Mouse (Mus musculus): ENCODE measurements around the gene Pzp. TPM values are rescaled to one million over a fixed set of nuclear protein-coding genes. Genes with fewer than 3 reads are reported as not detected.

Gene Pzp
- not detected in 2 replicates for polyA plus RNA-seq (2014; fragmentation: Nextera tagmentation; extraction: Ambion mirVana)

- whole genome bisulfite sequencing: 92% methylated on average over 4 of the region's 4 CpGs
- no peaks in the 10 kb centered on the region for H3K9me3 ChIP-seq (ENCODE audit: control insufficient read depth, low read length)
- H3K27me3 ChIP-seq (ENCODE audit: control insufficient read depth, insufficient read depth, low read length): no peaks in the 10 kb centered on the region
- no peak within 1 kb of the TSS for H3K27ac ChIP-seq (ENCODE audit: low read depth, low read length)
- no peaks in the 10 kb centered on the region for H3K36me3 ChIP-seq (ENCODE audit: control insufficient read depth, insufficient read depth, low read length)
- no peak within 1 kb of the TSS for H3K4me2 ChIP-seq (ENCODE audit: low read depth)
- H3K9ac ChIP-seq (ENCODE audit: low read length): no peak within 1 kb of the TSS
- H3K4me1 ChIP-seq (ENCODE audit: control insufficient read depth, insufficient read depth, low read length): no peaks in the 10 kb centered on the region
- ATAC-seq (ENCODE audit: insufficient read depth, low FRiP score, low TSS enrichment) (no peak), DNase-seq (ENCODE audit: low spot score) (no peak)
- H3K4me3 ChIP-seq (ENCODE audit: low read depth, low read length): no peak within 1 kb of the TSS
Measured at GRCm38 (mm10) chr6:128526601-128527000, at the start of gene Pzp. Gene Pzp, minus strand, starts transcription at chr6:128526720.

GRCm38 (mm10) chr6:128566589-128566988 lies 40.1 kb upstream of the Pzp start:
- H3K36me3 ChIP-seq (ENCODE audit: control insufficient read depth, insufficient read depth, low read length): no peaks in the 10 kb centered on the region
- no peaks in the 10 kb centered on the region for H3K9me3 ChIP-seq (ENCODE audit: control insufficient read depth, low read length)
- H3K4me3 ChIP-seq (ENCODE audit: low read depth, low read length): no peak overlapping the region
- H3K4me1 ChIP-seq (ENCODE audit: control insufficient read depth, insufficient read depth, low read length): no peaks in the 10 kb centered on the region
- H3K27me3 ChIP-seq (ENCODE audit: control insufficient read depth, insufficient read depth, low read length): no peaks in the 10 kb centered on the region
- no peak overlapping the region for H3K27ac ChIP-seq (ENCODE audit: low read depth, low read length)
- H3K9ac ChIP-seq (ENCODE audit: low read length): no peak overlapping the region
- DNase-seq (ENCODE audit: low spot score): no peak
- WGBS: 88% methylated on average over 11 of the region's 11 CpGs
- no peak for ATAC-seq (ENCODE audit: insufficient read depth, low FRiP score, low TSS enrichment)
- H3K4me2 ChIP-seq (ENCODE audit: low read depth): no peak overlapping the region

GRCm38 (mm10) chr6:128554049-128554448 lies 27.5 kb upstream of the Pzp start:
- no peak for ATAC-seq (ENCODE audit: insufficient read depth, low FRiP score, low TSS enrichment)
- DNase-seq (ENCODE audit: low spot score): no peak
- no peaks in the 10 kb centered on the region for H3K4me1 ChIP-seq (ENCODE audit: control insufficient read depth, insufficient read depth, low read length)
- no peak overlapping the region for H3K4me3 ChIP-seq (ENCODE audit: low read depth, low read length)
- no peak overlapping the region for H3K4me2 ChIP-seq (ENCODE audit: low read depth)
- no peak overlapping the region for H3K27ac ChIP-seq (ENCODE audit: low read depth, low read length)
- H3K9me3 ChIP-seq (ENCODE audit: control insufficient read depth, low read length): no peaks in the 10 kb centered on the region
- no peak overlapping the region for H3K9ac ChIP-seq (ENCODE audit: low read length)
- H3K27me3 ChIP-seq (ENCODE audit: control insufficient read depth, insufficient read depth, low read length): no peaks in the 10 kb centered on the region
- H3K36me3 ChIP-seq (ENCODE audit: control insufficient read depth, insufficient read depth, low read length): no peaks in the 10 kb centered on the region
- 90% methylated on average over 7 of the region's 7 CpGs for WGBS

GRCm38 (mm10) chr6:128549463-128550452 lies 23.2 kb upstream of the Pzp start:
- no peak overlapping the region for H3K27ac ChIP-seq (ENCODE audit: low read depth, low read length)
- H3K9me3 ChIP-seq (ENCODE audit: control insufficient read depth, low read length): no peaks in the 10 kb centered on the region
- no peak overlapping the region for H3K4me3 ChIP-seq (ENCODE audit: low read depth, low read length)
- no peak overlapping the region for H3K9ac ChIP-seq (ENCODE audit: low read length)
- DNase-seq (ENCODE audit: low spot score) (no peak), ATAC-seq (ENCODE audit: insufficient read depth, low FRiP score, low TSS enrichment) (no peak)
- H3K4me1 ChIP-seq (ENCODE audit: control insufficient read depth, insufficient read depth, low read length): no peaks in the 10 kb centered on the region
- WGBS: 84% methylated on average over 15 of the region's 15 CpGs
- no peak overlapping the region for H3K4me2 ChIP-seq (ENCODE audit: low read depth)
- no peaks in the 10 kb centered on the region for H3K36me3 ChIP-seq (ENCODE audit: control insufficient read depth, insufficient read depth, low read length)
- H3K27me3 ChIP-seq (ENCODE audit: control insufficient read depth, insufficient read depth, low read length): no peaks in the 10 kb centered on the region

GRCm38 (mm10) chr6:128548532-128548931 lies 22.0 kb upstream of the Pzp start:
- Histone ChIP-seq H3K27me3 (ENCODE audit: control insufficient read depth, insufficient read depth, low read length) (no peaks in the 10 kb centered on the region), H3K4me2 (ENCODE audit: low read depth) (no peak overlapping the region), H3K9ac (ENCODE audit: low read length) (no peak overlapping the region), H3K4me1 (ENCODE audit: control insufficient read depth, insufficient read depth, low read length) (no peaks in the 10 kb centered on the region), H3K4me3 (ENCODE audit: low read depth, low read length) (no peak overlapping the region), H3K9me3 (ENCODE audit: control insufficient read depth, low read length) (no peaks in the 10 kb centered on the region), H3K27ac (ENCODE audit: low read depth, low read length) (no peak overlapping the region), H3K36me3 (ENCODE audit: control insufficient read depth, insufficient read depth, low read length) (no peaks in the 10 kb centered on the region)
- WGBS: 94% methylated on average over 10 of the region's 10 CpGs
- no peak for ATAC-seq (ENCODE audit: insufficient read depth, low FRiP score, low TSS enrichment)
- no peak for DNase-seq (ENCODE audit: low spot score)

GRCm38 (mm10) chr6:128545402-128545801 lies 18.9 kb upstream of the Pzp start:
- no peaks in the 10 kb centered on the region for H3K27me3 ChIP-seq (ENCODE audit: control insufficient read depth, insufficient read depth, low read length)
- no peaks in the 10 kb centered on the region for H3K36me3 ChIP-seq (ENCODE audit: control insufficient read depth, insufficient read depth, low read length)
- no peak overlapping the region for H3K4me3 ChIP-seq (ENCODE audit: low read depth, low read length)
- H3K27ac ChIP-seq (ENCODE audit: low read depth, low read length): no peak overlapping the region
- H3K4me2 ChIP-seq (ENCODE audit: low read depth): no peak overlapping the region
- no peak overlapping the region for H3K9ac ChIP-seq (ENCODE audit: low read length)
- 85% methylated on average over 4 of the region's 4 CpGs for WGBS
- DNase-seq (ENCODE audit: low spot score) (no peak), ATAC-seq (ENCODE audit: insufficient read depth, low FRiP score, low TSS enrichment) (no peak)
- no peaks in the 10 kb centered on the region for H3K9me3 ChIP-seq (ENCODE audit: control insufficient read depth, low read length)
- no peaks in the 10 kb centered on the region for H3K4me1 ChIP-seq (ENCODE audit: control insufficient read depth, insufficient read depth, low read length)

GRCm38 (mm10) chr6:128543226-128543625 lies 16.7 kb upstream of the Pzp start:
- Histone ChIP-seq H3K9me3 (ENCODE audit: control insufficient read depth, low read length) (no peaks in the 10 kb centered on the region), H3K27me3 (ENCODE audit: control insufficient read depth, insufficient read depth, low read length) (no peaks in the 10 kb centered on the region), H3K36me3 (ENCODE audit: control insufficient read depth, insufficient read depth, low read length) (no peaks in the 10 kb centered on the region), H3K4me2 (ENCODE audit: low read depth) (no peak overlapping the region), H3K9ac (ENCODE audit: low read length) (no peak overlapping the region), H3K4me1 (ENCODE audit: control insufficient read depth, insufficient read depth, low read length) (no peaks in the 10 kb centered on the region), H3K27ac (ENCODE audit: low read depth, low read length) (no peak overlapping the region), H3K4me3 (ENCODE audit: low read depth, low read length) (no peak overlapping the region)
- no peak for ATAC-seq (ENCODE audit: insufficient read depth, low FRiP score, low TSS enrichment)
- 75% methylated on average over 13 of the region's 13 CpGs for WGBS
- no peak for DNase-seq (ENCODE audit: low spot score)

- WGBS: 90% methylated on average over 2 of the region's 2 CpGs
- Histone ChIP-seq H3K27ac (ENCODE audit: low read depth, low read length) (no peak overlapping the region), H3K4me3 (ENCODE audit: low read depth, low read length) (no peak overlapping the region), H3K36me3 (ENCODE audit: control insufficient read depth, insufficient read depth, low read length) (no peaks in the 10 kb centered on the region), H3K4me1 (ENCODE audit: control insufficient read depth, insufficient read depth, low read length) (no peaks in the 10 kb centered on the region), H3K9ac (ENCODE audit: low read length) (no peak overlapping the region), H3K4me2 (ENCODE audit: low read depth) (no peak overlapping the region), H3K9me3 (ENCODE audit: control insufficient read depth, low read length) (no peaks in the 10 kb centered on the region), H3K27me3 (ENCODE audit: control insufficient read depth, insufficient read depth, low read length) (no peaks in the 10 kb centered on the region)
- DNase-seq (ENCODE audit: low spot score) (no peak), ATAC-seq (ENCODE audit: insufficient read depth, low FRiP score, low TSS enrichment) (no peak)
Measured at GRCm38 (mm10) chr6:128535250-128535649, 8.7 kb upstream of the Pzp start.

- DNase-seq (ENCODE audit: low spot score) (no peak), ATAC-seq (ENCODE audit: insufficient read depth, low FRiP score, low TSS enrichment) (no peak)
- H3K36me3 ChIP-seq (ENCODE audit: control insufficient read depth, insufficient read depth, low read length): no peaks in the 10 kb centered on the region
- no peak overlapping the region for H3K9ac ChIP-seq (ENCODE audit: low read length)
- no peak overlapping the region for H3K4me2 ChIP-seq (ENCODE audit: low read depth)
- no peak overlapping the region for H3K4me3 ChIP-seq (ENCODE audit: low read depth, low read length)
- WGBS: 90% methylated on average over 6 of the region's 6 CpGs
- H3K27me3 ChIP-seq (ENCODE audit: control insufficient read depth, insufficient read depth, low read length): no peaks in the 10 kb centered on the region
- no peaks in the 10 kb centered on the region for H3K4me1 ChIP-seq (ENCODE audit: control insufficient read depth, insufficient read depth, low read length)
- H3K27ac ChIP-seq (ENCODE audit: low read depth, low read length): no peak overlapping the region
- H3K9me3 ChIP-seq (ENCODE audit: control insufficient read depth, low read length): no peaks in the 10 kb centered on the region
Measured at GRCm38 (mm10) chr6:128533296-128533695, 6.8 kb upstream of the Pzp start.

Measured in neural tube, embryonic 11.5 days (tissue).